Mouse (Mus musculus): ENCODE results near the gene Rps27. TPM values are rescaled to one million over a fixed set of nuclear protein-coding genes. Genes with fewer than 3 reads are reported as not detected.

Gene Rps27
- total and polyA plus RNA-seq, 2 experiments from 2014 or later, result 821 to 2,807 TPM

- peak overlapping the region; percentile 49 for H3K4me3 ChIP-seq (ENCODE audit: low read depth, low read length)
- H3K9me3 ChIP-seq (ENCODE audit: low read length), result no peaks in the 10 kb centered on the region
- peaks cover 6% of the 10 kb centered on the region; the same call in 1 of the 2 replicates for H3K36me3 ChIP-seq (ENCODE audit: insufficient read depth, low read length)
- peak overlapping the region; percentile 76 for H3K27ac ChIP-seq (ENCODE audit: low read depth, low read length)
- WGBS, result 13% methylated on average over 12 of the region's 12 CpGs
- H3K4me1 ChIP-seq (ENCODE audit: insufficient read depth, low read length), result no peaks in the 10 kb centered on the region
- no peak for TF ChIP-seq CTCF (IDR thresholded peaks at IDR 0.05)
- H3K27me3 ChIP-seq (ENCODE audit: insufficient read depth, low read length), result no peaks in the 10 kb centered on the region
- H3K4me2 ChIP-seq (ENCODE audit: low read depth, low read length, poor library complexity, severe bottlenecking), result peak overlapping the region; percentile 51
- ATAC-seq (ENCODE audit: low FRiP score), result peak; percentile 41; the same call in 1 of the 2 replicates
- H3K9ac ChIP-seq (replicated peaks; ENCODE audit: low read length, poor library complexity, severe bottlenecking), result peak overlapping the region; percentile 34; the same call in 1 of the 2 replicates
- DNase-seq (ENCODE audit: low spot score), result peak; percentile 32
These were observed 669 bp upstream of the Rps27 start for GRCm38 (mm10) chr3:90213956-90214684.

- H3K36me3 ChIP-seq (ENCODE audit: insufficient read depth, low read length), result peaks cover 16% of the 10 kb centered on the region; the same call in 1 of the 2 replicates
- H3K27ac ChIP-seq (ENCODE audit: low read depth, low read length), result no peak overlapping the region
- H3K27me3 ChIP-seq (ENCODE audit: insufficient read depth, low read length), result no peaks in the 10 kb centered on the region
- WGBS, result 19% methylated on average over 5 of the region's 5 CpGs
- ATAC-seq (ENCODE audit: low FRiP score) (no peak), DNase-seq (ENCODE audit: low spot score) (no peak)
- H3K9me3 ChIP-seq (ENCODE audit: low read length), result no peaks in the 10 kb centered on the region
- H3K4me1 ChIP-seq (ENCODE audit: insufficient read depth, low read length), result no peaks in the 10 kb centered on the region
- H3K9ac ChIP-seq (replicated peaks; ENCODE audit: low read length, poor library complexity, severe bottlenecking), result peak overlapping the region; percentile 66
- TF ChIP-seq CTCF (IDR thresholded peaks at IDR 0.05), result no peak
- peak overlapping the region; percentile 83 for H3K4me2 ChIP-seq (ENCODE audit: low read depth, low read length, poor library complexity, severe bottlenecking)
- peak overlapping the region; percentile 49 for H3K4me3 ChIP-seq (ENCODE audit: low read depth, low read length)
These were observed 728 bp downstream of the Rps27 start for GRCm38 (mm10) chr3:90212723-90213122.

GRCm38 (mm10) chr3:90211475-90212398, 1.7 kb downstream of the Rps27 start:
- H3K4me1 ChIP-seq (ENCODE audit: insufficient read depth, low read length), result no peaks in the 10 kb centered on the region
- ATAC-seq (ENCODE audit: low FRiP score) (no peak), DNase-seq (ENCODE audit: low spot score) (no peak)
- H3K36me3 ChIP-seq (ENCODE audit: insufficient read depth, low read length), result peaks cover 19% of the 10 kb centered on the region; the same call in 1 of the 2 replicates
- H3K27me3 ChIP-seq (ENCODE audit: insufficient read depth, low read length), result no peaks in the 10 kb centered on the region
- H3K27ac ChIP-seq (ENCODE audit: low read depth, low read length), result no peak overlapping the region
- 0 out of 2 replicates have a peak overlapping the region, but pooled peaks have one; percentile 66 for H3K9ac ChIP-seq (replicated peaks; ENCODE audit: low read length, poor library complexity, severe bottlenecking)
- TF ChIP-seq CTCF (IDR thresholded peaks at IDR 0.05), result no peak
- 79% methylated on average over 13 of the region's 13 CpGs for WGBS
- no peaks in the 10 kb centered on the region for H3K9me3 ChIP-seq (ENCODE audit: low read length)
- H3K4me3 ChIP-seq (ENCODE audit: low read depth, low read length), result peak overlapping the region; percentile 2; the same call in 1 of the 2 replicates
- H3K4me2 ChIP-seq (ENCODE audit: low read depth, low read length, poor library complexity, severe bottlenecking), result peak overlapping the region; percentile 83

- no peaks in the 10 kb centered on the region for H3K9me3 ChIP-seq (ENCODE audit: low read length)
- WGBS, result 98% methylated on average over 5 of the region's 5 CpGs
- H3K36me3 ChIP-seq (ENCODE audit: insufficient read depth, low read length), result peaks cover 19% of the 10 kb centered on the region; the same call in 1 of the 2 replicates
- H3K9ac ChIP-seq (replicated peaks; ENCODE audit: low read length, poor library complexity, severe bottlenecking), result no peak overlapping the region
- no peak for DNase-seq (ENCODE audit: low spot score)
- H3K4me3 ChIP-seq (ENCODE audit: low read depth, low read length), result no peak overlapping the region
- no peaks in the 10 kb centered on the region for H3K27me3 ChIP-seq (ENCODE audit: insufficient read depth, low read length)
- no peak for ATAC-seq (ENCODE audit: low FRiP score)
- H3K27ac ChIP-seq (ENCODE audit: low read depth, low read length), result no peak overlapping the region
- H3K4me2 ChIP-seq (ENCODE audit: low read depth, low read length, poor library complexity, severe bottlenecking), result no peak overlapping the region
- H3K4me1 ChIP-seq (ENCODE audit: insufficient read depth, low read length), result no peaks in the 10 kb centered on the region
- no peak for TF ChIP-seq CTCF (IDR thresholded peaks at IDR 0.05)
These were observed 3.4 kb downstream of the Rps27 start for GRCm38 (mm10) chr3:90209908-90210566.

- H3K9ac ChIP-seq (replicated peaks; ENCODE audit: low read length, poor library complexity, severe bottlenecking), result no peak overlapping the region
- H3K36me3 ChIP-seq (ENCODE audit: insufficient read depth, low read length), result peaks cover 19% of the 10 kb centered on the region; the same call in 1 of the 2 replicates
- no peak for TF ChIP-seq CTCF (IDR thresholded peaks at IDR 0.05)
- 86% methylated on average over 2 of the region's 2 CpGs for WGBS
- ATAC-seq (ENCODE audit: low FRiP score) (no peak), DNase-seq (ENCODE audit: low spot score) (no peak)
- H3K4me2 ChIP-seq (ENCODE audit: low read depth, low read length, poor library complexity, severe bottlenecking), result no peak overlapping the region
- H3K4me1 ChIP-seq (ENCODE audit: insufficient read depth, low read length), result no peaks in the 10 kb centered on the region
- no peak overlapping the region for H3K27ac ChIP-seq (ENCODE audit: low read depth, low read length)
- H3K27me3 ChIP-seq (ENCODE audit: insufficient read depth, low read length), result no peaks in the 10 kb centered on the region
- H3K4me3 ChIP-seq (ENCODE audit: low read depth, low read length), result no peak overlapping the region
- H3K9me3 ChIP-seq (ENCODE audit: low read length), result no peaks in the 10 kb centered on the region
These were observed 4.8 kb downstream of the Rps27 start for GRCm38 (mm10) chr3:90208662-90209061.

All from midbrain, postnatal 0 days (tissue).